ENCODE assay signal across 15 mouse cellular contexts in the genomic region with DNA sequence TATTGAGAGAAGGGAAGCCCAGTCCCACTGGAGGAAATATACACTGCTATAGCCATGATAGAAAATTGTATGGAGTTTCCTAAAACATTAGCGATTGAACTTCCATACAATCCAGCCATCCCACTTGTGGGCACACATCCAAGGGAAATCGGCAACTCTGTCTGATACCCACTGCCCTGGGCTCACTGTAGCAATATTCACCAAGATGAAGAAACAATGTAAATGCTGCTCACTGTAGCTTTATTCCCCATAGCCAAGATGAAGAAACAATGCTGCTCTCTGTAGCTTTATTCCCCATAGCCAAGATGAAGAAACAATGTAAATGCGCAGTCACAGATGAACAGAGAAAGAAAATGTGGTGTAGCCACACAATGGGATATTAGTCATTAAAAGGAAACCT.
"Had no signal": no experiment of that assay in that cellular context is flagged by ENCODE, and none has a peak within 500 bp of the region (broad histone marks: within the 10 kb centered on the region; RNA-seq: fewer than 3 reads in every experiment).

No protein-coding gene starts in this region.

- DNase-seq: heart, postnatal 10 days; heart, postnatal 36 days; heart, postnatal 4 days; kidney, adult 11 months; kidney, adult 18-20 months; kidney, adult 2 months; kidney, adult 8-10 months; kidney, adult 9 months; kidney, postnatal 10 days; kidney, postnatal 14 days; kidney, postnatal 25 days; kidney, postnatal 36 days; kidney, postnatal 4 days; layer of hippocampus, adult 9-11 months; layer of hippocampus, postnatal 36 days had no signal
